Mouse (Mus musculus): ENCODE measurements around the gene 6430550D23Rik. TPM values are rescaled to one million over a fixed set of nuclear protein-coding genes. Genes with fewer than 3 reads are reported as not detected.

Gene 6430550D23Rik
- 1.1 and 2.0 TPM in 2 replicates for polyA plus RNA-seq (2015; fragmentation: Nextera tagmentation; extraction: Ambion mirVana)

GRCm38 (mm10) chr2:156007888-156008532, at the start of gene 6430550D23Rik, which contains the start of gene Ergic3:
TSS of gene 6430550D23Rik (minus strand) at chr2:156007977.
TSS of gene Ergic3 (plus strand) at chr2:156008045.

GRCm38 (mm10) chr2:156052816-156053215, 45.0 kb upstream of the 6430550D23Rik start, which contains the start of gene Fer1l4:
TSS of gene Fer1l4 (minus strand) at chr2:156052947.

GRCm38 (mm10) chr2:155956134-155957059, 51.4 kb downstream of the 6430550D23Rik start, which contains the start of gene Cep250:
TSS of gene Cep250 (plus strand) at chr2:155956458.

GRCm38 (mm10) chr2:155945124-155945523, 62.7 kb downstream of the 6430550D23Rik start, which contains the start of gene Gdf5:
TSS of gene Gdf5 (minus strand) at chr2:155945367.

GRCm38 (mm10) chr2:155940681-155941080, 67.1 kb downstream of the 6430550D23Rik start, which contains the start of gene Gm15557:
TSS of gene Gm15557 (plus strand) at chr2:155940728.

GRCm38 (mm10) chr2:155929531-155930442, 78.0 kb downstream of the 6430550D23Rik start, which contains the start of gene Uqcc1:
TSS of gene Uqcc1 (minus strand) at chr2:155930310.

Other genes starting within 250 kb of the 6430550D23Rik start
- gene Mmp24, start 232.6 kb downstream of the 6430550D23Rik start, polyA plus RNA-seq (2015; fragmentation: Nextera tagmentation; extraction: Ambion mirVana) = 1.3 and 1.5 TPM in 2 replicates
- gene BC029722, start 188.6 kb downstream of the 6430550D23Rik start, polyA plus RNA-seq (2015; fragmentation: Nextera tagmentation; extraction: Ambion mirVana) = 58.7 and 116 TPM in 2 replicates
- 166 and 202 TPM in 2 replicates for gene Eif6, start 181.1 kb downstream of the 6430550D23Rik start, polyA plus RNA-seq (2015; fragmentation: Nextera tagmentation; extraction: Ambion mirVana)
- gene Fam83c, start 173.1 kb downstream of the 6430550D23Rik start, polyA plus RNA-seq (2015; fragmentation: Nextera tagmentation; extraction: Ambion mirVana) = 0.05 and 0.12 TPM in 2 replicates
- gene Uqcc1, start 77.7 kb downstream of the 6430550D23Rik start, polyA plus RNA-seq (2015; fragmentation: Nextera tagmentation; extraction: Ambion mirVana) = 80.5 and 107 TPM in 2 replicates
- gene Gm15557, start 67.2 kb downstream of the 6430550D23Rik start, polyA plus RNA-seq (2015; fragmentation: Nextera tagmentation; extraction: Ambion mirVana) = 0.19 and 0.97 TPM in 2 replicates
- gene Gdf5, start 62.6 kb downstream of the 6430550D23Rik start, polyA plus RNA-seq (2015; fragmentation: Nextera tagmentation; extraction: Ambion mirVana) = 0.63 and 0.97 TPM in 2 replicates
- 5.5 and 9.7 TPM in 2 replicates for gene Cep250, start 51.5 kb downstream of the 6430550D23Rik start, polyA plus RNA-seq (2015; fragmentation: Nextera tagmentation; extraction: Ambion mirVana)
- 226 and 249 TPM in 2 replicates for gene Ergic3, start 68 bp upstream of the 6430550D23Rik start, polyA plus RNA-seq (2015; fragmentation: Nextera tagmentation; extraction: Ambion mirVana)
- 0.13 TPM in 1 of 2 replicates, not detected in the other for gene Fer1l4, start 45.0 kb upstream of the 6430550D23Rik start, polyA plus RNA-seq (2015; fragmentation: Nextera tagmentation; extraction: Ambion mirVana)
- gene Spag4, start 57.2 kb upstream of the 6430550D23Rik start, polyA plus RNA-seq (2015; fragmentation: Nextera tagmentation; extraction: Ambion mirVana) = 2.7 and 4.2 TPM in 2 replicates
- gene Cpne1, start 104.0 kb upstream of the 6430550D23Rik start, polyA plus RNA-seq (2015; fragmentation: Nextera tagmentation; extraction: Ambion mirVana) = 26.5 and 28.3 TPM in 2 replicates
- gene Rbm12, start 104.0 kb upstream of the 6430550D23Rik start, polyA plus RNA-seq (2015; fragmentation: Nextera tagmentation; extraction: Ambion mirVana) = 8.5 and 12.1 TPM in 2 replicates
- 4.5 and 7.1 TPM in 2 replicates for gene Gm28036, start 119.1 kb upstream of the 6430550D23Rik start, polyA plus RNA-seq (2015; fragmentation: Nextera tagmentation; extraction: Ambion mirVana)
- gene Romo1, start 136.1 kb upstream of the 6430550D23Rik start, polyA plus RNA-seq (2015; fragmentation: Nextera tagmentation; extraction: Ambion mirVana) = 691 and 754 TPM in 2 replicates
- 66.9 and 114 TPM in 2 replicates for gene Nfs1, start 136.2 kb upstream of the 6430550D23Rik start, polyA plus RNA-seq (2015; fragmentation: Nextera tagmentation; extraction: Ambion mirVana)
- gene Rbm39, start 172.3 kb upstream of the 6430550D23Rik start, polyA plus RNA-seq (2015; fragmentation: Nextera tagmentation; extraction: Ambion mirVana) = 340 and 572 TPM in 2 replicates
- gene Phf20, start 188.5 kb upstream of the 6430550D23Rik start, polyA plus RNA-seq (2015; fragmentation: Nextera tagmentation; extraction: Ambion mirVana) = 45.5 and 52.4 TPM in 2 replicates

Measured in adrenal gland, postnatal 0 days (tissue).